Mouse (Mus musculus) cerebellum, postnatal 14 days (tissue): ENCODE measurements around the gene Tvp23a.

Experiments used
- DNase-seq, 2 experiments: peaks; one replicate each; pipeline ENCODE4 v3.0.0; 2021; ENCODE audit warnings: mixed read lengths in 2 of 2

The Tvp23a gene

GRCm38 (mm10) chr16:10452445-10452896 lies 5.3 kb upstream of the Tvp23a start:
- DNase-seq: peak; percentile 77 to 89

- DNase-seq: no peak
Observed at GRCm38 (mm10) chr16:10451906-10452305, 4.7 kb upstream of the Tvp23a start.

- DNase-seq: no peak
Observed at GRCm38 (mm10) chr16:10448931-10449330, 1.8 kb upstream of the Tvp23a start.

GRCm38 (mm10) chr16:10447781-10448180 lies 619 bp upstream of the Tvp23a start:
- DNase-seq: peak in 1 of 2 experiments; percentile 4

GRCm38 (mm10) chr16:10446573-10447263 lies 444 bp downstream of the Tvp23a start:
- DNase-seq: no peak

- DNase-seq: no peak
Observed at GRCm38 (mm10) chr16:10443723-10444122, 3.4 kb downstream of the Tvp23a start.

- DNase-seq: no peak
Observed at GRCm38 (mm10) chr16:10441761-10442160, 5.4 kb downstream of the Tvp23a start.

- no peak for DNase-seq
Observed at GRCm38 (mm10) chr16:10441328-10441727, 5.8 kb downstream of the Tvp23a start.

GRCm38 (mm10) chr16:10438055-10438454 lies 9.1 kb downstream of the Tvp23a start:
- no peak for DNase-seq

GRCm38 (mm10) chr16:10436166-10436565 lies 11.0 kb downstream of the Tvp23a start:
- no peak for DNase-seq

- DNase-seq: no peak
Observed at GRCm38 (mm10) chr16:10433344-10433743, 13.8 kb downstream of the Tvp23a start.

GRCm38 (mm10) chr16:10432387-10432786 lies 14.8 kb downstream of the Tvp23a start:
- DNase-seq: no peak

GRCm38 (mm10) chr16:10431911-10432310 lies 15.3 kb downstream of the Tvp23a start:
- no peak for DNase-seq

- DNase-seq: no peak
Observed at GRCm38 (mm10) chr16:10420447-10421054, 26.6 kb downstream of the Tvp23a start.

- DNase-seq: no peak
Observed at GRCm38 (mm10) chr16:10417723-10418259, 29.4 kb downstream of the Tvp23a start.

- peak in 1 of 2 experiments; percentile 33 for DNase-seq
Observed at GRCm38 (mm10) chr16:10416866-10417265, 30.3 kb downstream of the Tvp23a start.

- peak; percentile 81 to 85 for DNase-seq
Observed at GRCm38 (mm10) chr16:10415976-10416375, 31.2 kb downstream of the Tvp23a start.

- DNase-seq: peak; percentile 96 to 97
Observed at GRCm38 (mm10) chr16:10411764-10412746, 35.1 kb downstream of the Tvp23a start, which contains the start of gene Nubp1. Gene Nubp1 (plus strand): TSS chr16:10411948.

- DNase-seq: peak; percentile 92 to 94
Observed at GRCm38 (mm10) chr16:10399160-10399559, 48.0 kb downstream of the Tvp23a start.

GRCm38 (mm10) chr16:10398755-10399154 lies 48.4 kb downstream of the Tvp23a start:
- DNase-seq: no peak

- DNase-seq: peak; percentile 56 to 64
Observed at GRCm38 (mm10) chr16:10394699-10395540, 52.2 kb downstream of the Tvp23a start, which contains the start of gene Tekt5. Gene Tekt5 (minus strand): TSS chr16:10395490.

- DNase-seq: no peak
Observed at GRCm38 (mm10) chr16:10392587-10392986, 54.6 kb downstream of the Tvp23a start.
